Mouse (Mus musculus) heart, postnatal 0 days (tissue): Measurements from ENCODE around the gene Mafk.

Experiments
- CTCF ChIP-seq: IDR thresholded peaks from 2 replicates; pipeline ENCODE4 v1.5.1; 2016; ENCODE audit warnings: antibody characterized with exemption, control low read depth, low read depth
- EP300 ChIP-seq: IDR thresholded peaks from 2 replicates; pipeline ENCODE4 v1.6.1; 2016; ENCODE audit warnings: antibody characterized with exemption, low read depth

GRCm38 (mm10) chr5:139824531-139824930 is 33.2 kb downstream of the Mafk start:
- TF ChIP-seq EP300 (no peak), CTCF (no peak)
